Mouse (Mus musculus) small intestine, adult 2 months (tissue): ENCODE measurements around the gene Flrt1. TPM values are rescaled to one million over a fixed set of nuclear protein-coding genes. Genes with fewer than 3 reads are reported as not detected.
"Not testable (repeated sequence)": the region's sequence is repeated elsewhere in the genome, so short reads cannot be mapped to it uniquely, and the experiment has no call there.

Source experiments
- H3K27ac ChIP-seq: fragments of 200-500 bp; 2 replicates; pipeline ENCODE4 v1.5.1; 2012; ENCODE audit warnings: low read depth, low read length, control low read depth, inconsistent platforms; ENCODE audit not compliant: insufficient read depth
- H3K27me3 ChIP-seq: fragments of 200-500 bp; 2 replicates; pipeline ENCODE4 v1.6.1; 2012; ENCODE audit warnings: mild to moderate bottlenecking, moderate library complexity, low read length, inconsistent platforms; ENCODE audit not compliant: control insufficient read depth, insufficient read depth
- H3K36me3 ChIP-seq: fragments of 200-500 bp; 2 replicates; pipeline ENCODE4 v1.6.1; 2012; ENCODE audit warnings: mild to moderate bottlenecking, low read length, control low read depth, inconsistent platforms; ENCODE audit not compliant: control insufficient read depth, insufficient read depth
- H3K4me1 ChIP-seq: fragments of 200-500 bp; 2 replicates; pipeline ENCODE4 v1.6.1; 2012; ENCODE audit warnings: low read length, inconsistent platforms, mixed read lengths; ENCODE audit not compliant: control insufficient read depth, insufficient read depth, insufficient read length
- H3K4me3 ChIP-seq: fragments of 200-500 bp; 2 replicates; pipeline ENCODE4 v1.5.1; 2012; ENCODE audit warnings: low read depth, mild to moderate bottlenecking, control low read depth, inconsistent platforms, low read length, moderate library complexity
- CTCF ChIP-seq: fragments of 200-500 bp; IDR thresholded peaks from 2 replicates; pipeline ENCODE4 v1.5.1; 2012; ENCODE audit warnings: low read depth, mild to moderate bottlenecking, control low read depth, inconsistent platforms, low read length, moderate library complexity, mixed read lengths; ENCODE audit not compliant: insufficient replicate concordance, insufficient read length; ENCODE audit errors: extremely low read depth
- POLR2A ChIP-seq: fragments of 200-500 bp; IDR thresholded peaks from 2 replicates; pipeline ENCODE4 v1.6.1; 2012; ENCODE audit warnings: low read depth, mild to moderate bottlenecking, control low read depth, inconsistent platforms, low read length, moderate library complexity
- WGBS: fragments of 180-500 bp; shearing (Covaris S2); methylation state at CpG from one replicate; pipeline ENCODE4 v1.1.7; 2018; 5-methylcytosine and 5-hydroxymethylcytosine counted together
- polyA plus RNA-seq: library from polyadenylated mRNA; depleted of rRNA; stranded (reverse); fragments of >200 nt; gene quantifications from 2 replicates; pipeline ENCODE4 v1.2.3, GENCODE M21; 2012

Flrt1 gene
- polyA plus RNA-seq, 1 experiment, result 0.06 TPM

- Histone ChIP-seq H3K4me3 (no peak overlapping the region), H3K36me3 (no peaks in the 10 kb centered on the region), H3K27me3 (no peaks in the 10 kb centered on the region), H3K4me1 (no peaks in the 10 kb centered on the region; the same call in 1 of the 2 replicates), H3K27ac (no peak overlapping the region)
- TF ChIP-seq CTCF (no peak), POLR2A (no peak)
- WGBS, result 72% methylated on average over 15 of the region's 15 CpGs
Observed at GRCm38 (mm10) chr19:7084734-7085133, 20.8 kb downstream of the Flrt1 start.

- Histone ChIP-seq H3K27ac (no peak overlapping the region), H3K36me3 (no peaks in the 10 kb centered on the region), H3K4me1 (no peaks in the 10 kb centered on the region; the same call in 1 of the 2 replicates), H3K4me3 (no peak overlapping the region), H3K27me3 (no peaks in the 10 kb centered on the region)
- TF ChIP-seq CTCF (no peak), POLR2A (no peak)
- WGBS, result 86% methylated on average over 14 of the region's 14 CpGs
Observed at GRCm38 (mm10) chr19:7083035-7083794, 22.3 kb downstream of the Flrt1 start.

- WGBS, result 72% methylated on average over 7 of the region's 7 CpGs
- Histone ChIP-seq H3K27ac (no peak overlapping the region), H3K27me3 (no peaks in the 10 kb centered on the region), H3K4me3 (no peak overlapping the region), H3K36me3 (no peaks in the 10 kb centered on the region), H3K4me1 (no peaks in the 10 kb centered on the region; the same call in 1 of the 2 replicates)
- TF ChIP-seq POLR2A (no peak), CTCF (no peak)
Observed at GRCm38 (mm10) chr19:7081516-7082266, 23.8 kb downstream of the Flrt1 start.

GRCm38 (mm10) chr19:7078271-7078670 is 27.3 kb downstream of the Flrt1 start:
- H3K36me3 ChIP-seq, result no peaks in the 10 kb centered on the region
- no peak overlapping the region for H3K4me3 ChIP-seq
- H3K27me3 ChIP-seq, result no peaks in the 10 kb centered on the region
- TF ChIP-seq CTCF (no peak), POLR2A (no peak)
- no peak overlapping the region for H3K27ac ChIP-seq
- peaks cover 3% of the 10 kb centered on the region; the same call in 1 of the 2 replicates for H3K4me1 ChIP-seq
- WGBS, result 93% methylated on average over 7 of the region's 7 CpGs

GRCm38 (mm10) chr19:7077666-7078065 is 27.9 kb downstream of the Flrt1 start:
- Histone ChIP-seq H3K27me3 (no peaks in the 10 kb centered on the region), H3K27ac (no peak overlapping the region), H3K4me1 (0 out of 2 replicates have a peak, but pooled peaks cover 3% of the 10 kb centered on the region), H3K36me3 (no peaks in the 10 kb centered on the region), H3K4me3 (no peak overlapping the region)
- WGBS, result 82% methylated on average over 9 of the region's 9 CpGs
- TF ChIP-seq CTCF, result no peak
- TF ChIP-seq POLR2A, result no peak

GRCm38 (mm10) chr19:7075336-7075735 is 30.2 kb downstream of the Flrt1 start:
- not testable (repeated sequence) for H3K4me1 ChIP-seq

More at GRCm38 (mm10) chr19:7075336-7075735, 30.2 kb downstream of the Flrt1 start:
- not testable (repeated sequence) for H3K27ac ChIP-seq, H3K36me3 ChIP-seq, H3K27me3 ChIP-seq, H3K4me3 ChIP-seq
- WGBS, result 57% methylated on average over 11 of the region's 11 CpGs
